ENCODE assay signal across 11 mouse cellular contexts in genomic region chr11:115989686-115990085, GRCm38 (mm10). TPM values are rescaled to one million over a fixed set of nuclear protein-coding genes. Genes with fewer than 3 reads are reported as not detected.
A peak's percentile ranks its signal among the peaks of the same experiment; 100 is the strongest.
DNase-seq lines count a peak whose midpoint lies in the region; ATAC-seq and TF ChIP-seq lines count a peak whose summit lies in the region.
"Had no signal": no experiment of that assay in that cellular context is flagged by ENCODE, and none has a peak within 500 bp of the region (broad histone marks: within the 10 kb centered on the region; RNA-seq: fewer than 3 reads in every experiment).

No protein-coding gene starts in this region.

- no peak overlapping the region for H3K4me2 ChIP-seq in hindbrain, embryonic 16.5 days (ENCODE audit: low read length)
- H3K4me2 ChIP-seq in stomach, embryonic 15.5 days: peak overlapping the region; percentile 11; the same call in 1 of the 2 replicates
- no peak overlapping the region for H3K4me2 ChIP-seq in stomach, postnatal 0 days (replicated peaks; ENCODE audit: low read depth)
- H3K4me2 ChIP-seq in limb, embryonic 11.5 days (ENCODE audit: low read depth, severe bottlenecking): peak overlapping the region; percentile 24; the same call in 1 of the 2 replicates

- H3K9ac ChIP-seq in hindbrain, embryonic 16.5 days (ENCODE audit: low read depth, low read length): no peak overlapping the region
- no peak overlapping the region for H3K9ac ChIP-seq in stomach, embryonic 15.5 days
- no peak overlapping the region for H3K9ac ChIP-seq in stomach, postnatal 0 days (ENCODE audit: low read length)
- no peak overlapping the region for H3K9ac ChIP-seq in limb, embryonic 11.5 days (ENCODE audit: low read length)

- no peak for ATAC-seq in hindbrain, embryonic 16.5 days
- no peak for ATAC-seq in stomach, embryonic 15.5 days (ENCODE audit: insufficient read depth, low FRiP score, low read depth)
- ATAC-seq in stomach, postnatal 0 days (ENCODE audit: low FRiP score, low TSS enrichment): no peak
- no peak for ATAC-seq in limb, embryonic 11.5 days (ENCODE audit: insufficient number of reproducible peaks, low FRiP score, low TSS enrichment, low read depth)

- H3K4me1 ChIP-seq in hindbrain, embryonic 10.5 days (replicated peaks): peaks cover 15% of the 10 kb centered on the region; the same call in 1 of the 2 replicates
- H3K4me1 ChIP-seq in hindbrain, embryonic 16.5 days (ENCODE audit: control insufficient read depth, insufficient read depth, low read depth, low read length): no peaks in the 10 kb centered on the region
- no peaks in the 10 kb centered on the region for H3K4me1 ChIP-seq in stomach, embryonic 15.5 days
- H3K4me1 ChIP-seq in stomach, postnatal 0 days (replicated peaks; ENCODE audit: control insufficient read depth, insufficient read depth): no peaks in the 10 kb centered on the region
- no peaks in the 10 kb centered on the region for H3K4me1 ChIP-seq in limb, embryonic 11.5 days (ENCODE audit: control insufficient read depth, insufficient read depth, low read length)

- TF ChIP-seq EP300 in stomach, postnatal 0 days (optimal IDR thresholded peaks at IDR 0.05): no peak

- H3K4me3 ChIP-seq in hindbrain, embryonic 10.5 days: peak overlapping the region; percentile 38
- H3K4me3 ChIP-seq in hindbrain, embryonic 16.5 days (ENCODE audit: low read length): no peak overlapping the region
- no peak overlapping the region; the same call in 1 of the 2 replicates for H3K4me3 ChIP-seq in stomach, embryonic 15.5 days (replicated peaks)
- H3K4me3 ChIP-seq in stomach, postnatal 0 days (ENCODE audit: low read depth, low read length): no peak overlapping the region
- no peak overlapping the region for H3K4me3 ChIP-seq in limb, embryonic 11.5 days (ENCODE audit: low read depth, low read length)

- no peaks in the 10 kb centered on the region for H3K9me3 ChIP-seq in hindbrain, embryonic 10.5 days
- no peaks in the 10 kb centered on the region for H3K9me3 ChIP-seq in hindbrain, embryonic 16.5 days (ENCODE audit: control insufficient read depth, low read length)
- no peaks in the 10 kb centered on the region for H3K9me3 ChIP-seq in stomach, embryonic 15.5 days
- no peaks in the 10 kb centered on the region for H3K9me3 ChIP-seq in stomach, postnatal 0 days (ENCODE audit: control insufficient read depth, low read length)
- no peaks in the 10 kb centered on the region for H3K9me3 ChIP-seq in limb, embryonic 11.5 days (ENCODE audit: control insufficient read depth, low read length)

- DNase-seq in hindbrain, embryonic 10.5 days (ENCODE audit: low spot score): no peak
- no peak for DNase-seq in stomach, postnatal 0 days (ENCODE audit: low spot score)
- no peak for DNase-seq in limb, embryonic 11.5 days (ENCODE audit: low spot score)
- DNase-seq in urinary bladder, adult 18-20 months (ENCODE audit: low spot score in 2 of 2): no peak
- no peak for DNase-seq in frontal cortex, postnatal 10 days (ENCODE audit: low spot score in 2 of 2)
- DNase-seq in spleen, postnatal 36 days (ENCODE audit: low spot score in 2 of 2): no peak
- DNase-seq: adrenal gland, adult 8-10 months; cerebellum, adult 9-11 months had no signal

- 27% methylated on average over 15 of the region's 15 CpGs for WGBS in hindbrain, embryonic 10.5 days
- WGBS in hindbrain, embryonic 16.5 days: 39% methylated on average over 15 of the region's 15 CpGs
- WGBS in stomach, embryonic 15.5 days: 33% methylated on average over 15 of the region's 15 CpGs
- 39% methylated on average over 15 of the region's 15 CpGs for WGBS in stomach, postnatal 0 days
- WGBS in limb, embryonic 11.5 days: 27% methylated on average over 15 of the region's 15 CpGs

- no peaks in the 10 kb centered on the region for H3K36me3 ChIP-seq in hindbrain, embryonic 10.5 days
- no peaks in the 10 kb centered on the region for H3K36me3 ChIP-seq in hindbrain, embryonic 16.5 days (ENCODE audit: control insufficient read depth, insufficient read depth, low read length)
- H3K36me3 ChIP-seq in stomach, embryonic 15.5 days: no peaks in the 10 kb centered on the region
- H3K36me3 ChIP-seq in stomach, postnatal 0 days (ENCODE audit: control insufficient read depth, insufficient read depth, low read length): no peaks in the 10 kb centered on the region
- no peaks in the 10 kb centered on the region for H3K36me3 ChIP-seq in limb, embryonic 11.5 days (ENCODE audit: control insufficient read depth, insufficient read depth, low read length)

- no peak for TF ChIP-seq CTCF in stomach, postnatal 0 days (IDR thresholded peaks at IDR 0.05; ENCODE audit: low read depth)

- H3K27ac ChIP-seq in hindbrain, embryonic 10.5 days: 0 out of 2 replicates have a peak overlapping the region, but pooled peaks have one; percentile 31
- H3K27ac ChIP-seq in hindbrain, embryonic 16.5 days (ENCODE audit: low read depth, low read length): no peak overlapping the region
- no peak overlapping the region for H3K27ac ChIP-seq in stomach, embryonic 15.5 days
- no peak overlapping the region for H3K27ac ChIP-seq in stomach, postnatal 0 days (replicated peaks)
- no peak overlapping the region for H3K27ac ChIP-seq in limb, embryonic 11.5 days (replicated peaks; ENCODE audit: low read depth, low read length)
- H3K27ac ChIP-seq: macrophage had no signal

- H3K27me3 ChIP-seq in hindbrain, embryonic 10.5 days (ENCODE audit: insufficient read depth, poor library complexity, severe bottlenecking): peaks cover 30% of the 10 kb centered on the region
- H3K27me3 ChIP-seq in hindbrain, embryonic 16.5 days (replicated peaks; ENCODE audit: control insufficient read depth, insufficient read depth, low read length): peaks cover 6% of the 10 kb centered on the region
- H3K27me3 ChIP-seq in stomach, embryonic 15.5 days (replicated peaks): no peaks in the 10 kb centered on the region
- H3K27me3 ChIP-seq in stomach, postnatal 0 days (ENCODE audit: control insufficient read depth, insufficient read depth, low read length): no peaks in the 10 kb centered on the region
- H3K27me3 ChIP-seq in limb, embryonic 11.5 days (ENCODE audit: control insufficient read depth, insufficient read depth, low read length): no peaks in the 10 kb centered on the region

RNA-seq across cellular contexts. Expression of gene Itgb4, which starts 15.2 kb away (rescaled TPM):
- 0.92 and 0.94 TPM in 2 replicates for polyA plus RNA-seq in hindbrain, embryonic 10.5 days (2016; fragmentation: Nextera tagmentation; extraction: Ambion mirVana)
- 1.8 and 2.1 TPM in 2 replicates for polyA plus RNA-seq in hindbrain, embryonic 16.5 days (2015; fragmentation: Nextera tagmentation; extraction: Ambion mirVana)
- 13.4 and 13.5 TPM in 2 replicates for polyA plus RNA-seq in stomach, embryonic 15.5 days (2015; fragmentation: Nextera tagmentation; extraction: Ambion mirVana)
- polyA plus RNA-seq in stomach, postnatal 0 days (2015; fragmentation: Nextera tagmentation; extraction: Ambion mirVana): 12.7 and 14.6 TPM in 2 replicates
- 1.0 and 1.5 TPM in 2 replicates for polyA plus RNA-seq in limb, embryonic 11.5 days (2014; fragmentation: Nextera tagmentation; extraction: Ambion mirVana)
- polyA plus RNA-seq: macrophage had no signal

RNA-seq across cellular contexts. Expression of gene Galk1, which starts 22.8 kb away (rescaled TPM):
- polyA plus RNA-seq in hindbrain, embryonic 10.5 days (2016; fragmentation: Nextera tagmentation; extraction: Ambion mirVana): 184 and 204 TPM in 2 replicates
- 76.0 and 76.2 TPM in 2 replicates for polyA plus RNA-seq in hindbrain, embryonic 16.5 days (2015; fragmentation: Nextera tagmentation; extraction: Ambion mirVana)
- polyA plus RNA-seq in stomach, embryonic 15.5 days (2015; fragmentation: Nextera tagmentation; extraction: Ambion mirVana): 186 and 208 TPM in 2 replicates
- 119 and 126 TPM in 2 replicates for polyA plus RNA-seq in stomach, postnatal 0 days (2015; fragmentation: Nextera tagmentation; extraction: Ambion mirVana)
- 164 and 168 TPM in 2 replicates for polyA plus RNA-seq in limb, embryonic 11.5 days (2014; fragmentation: Nextera tagmentation; extraction: Ambion mirVana)

RNA-seq across cellular contexts. Expression of gene H3f3b, which starts 38.1 kb away (rescaled TPM):
- polyA plus RNA-seq in hindbrain, embryonic 10.5 days (2016; fragmentation: Nextera tagmentation; extraction: Ambion mirVana): 1,623 and 1,834 TPM in 2 replicates
- polyA plus RNA-seq in hindbrain, embryonic 16.5 days (2015; fragmentation: Nextera tagmentation; extraction: Ambion mirVana): 1,585 and 1,603 TPM in 2 replicates
- polyA plus RNA-seq in stomach, embryonic 15.5 days (2015; fragmentation: Nextera tagmentation; extraction: Ambion mirVana): 1,577 and 1,755 TPM in 2 replicates
- 1,343 and 1,357 TPM in 2 replicates for polyA plus RNA-seq in stomach, postnatal 0 days (2015; fragmentation: Nextera tagmentation; extraction: Ambion mirVana)
- polyA plus RNA-seq in limb, embryonic 11.5 days (2014; fragmentation: Nextera tagmentation; extraction: Ambion mirVana): 2,190 and 2,300 TPM in 2 replicates

RNA-seq across cellular contexts. Expression of gene Unk, which starts 40.4 kb away (rescaled TPM):
- polyA plus RNA-seq in hindbrain, embryonic 10.5 days (2016; fragmentation: Nextera tagmentation; extraction: Ambion mirVana): 47.7 and 51.3 TPM in 2 replicates
- 30.1 and 37.6 TPM in 2 replicates for polyA plus RNA-seq in hindbrain, embryonic 16.5 days (2015; fragmentation: Nextera tagmentation; extraction: Ambion mirVana)
- 27.3 and 33.2 TPM in 2 replicates for polyA plus RNA-seq in stomach, embryonic 15.5 days (2015; fragmentation: Nextera tagmentation; extraction: Ambion mirVana)
- polyA plus RNA-seq in stomach, postnatal 0 days (2015; fragmentation: Nextera tagmentation; extraction: Ambion mirVana): 8.3 and 9.1 TPM in 2 replicates
- polyA plus RNA-seq in limb, embryonic 11.5 days (2014; fragmentation: Nextera tagmentation; extraction: Ambion mirVana): 34.6 and 37.0 TPM in 2 replicates

RNA-seq across cellular contexts. Expression of gene Recql5, which starts 56.4 kb away (rescaled TPM):
- polyA plus RNA-seq in hindbrain, embryonic 10.5 days (2016; fragmentation: Nextera tagmentation; extraction: Ambion mirVana): 27.3 and 28.8 TPM in 2 replicates
- 20.2 and 21.3 TPM in 2 replicates for polyA plus RNA-seq in hindbrain, embryonic 16.5 days (2015; fragmentation: Nextera tagmentation; extraction: Ambion mirVana)
- 16.3 and 21.9 TPM in 2 replicates for polyA plus RNA-seq in stomach, embryonic 15.5 days (2015; fragmentation: Nextera tagmentation; extraction: Ambion mirVana)
- polyA plus RNA-seq in stomach, postnatal 0 days (2015; fragmentation: Nextera tagmentation; extraction: Ambion mirVana): 7.2 and 8.1 TPM in 2 replicates
- 21.2 and 21.5 TPM in 2 replicates for polyA plus RNA-seq in limb, embryonic 11.5 days (2014; fragmentation: Nextera tagmentation; extraction: Ambion mirVana)

Comparison
In these comparisons a context has a peak if more than half of its experiments do, and no peak if none do; other contexts are left out.
1. H3K4me2 ChIP-seq: peak in stomach, embryonic 15.5 days (single experiment) and limb, embryonic 11.5 days (single experiment); none in hindbrain, embryonic 16.5 days (single experiment) and stomach, postnatal 0 days (single experiment).